Mouse (Mus musculus) heart, postnatal 0 days (tissue): Measurements from ENCODE around the gene Slc7a7. TPM values are rescaled to one million over a fixed set of nuclear protein-coding genes. Genes with fewer than 3 reads are reported as not detected.

ENCODE experiments used
- ATAC-seq: fragments of 200-750 bp; cut with Nextera tagmentation; 2 replicates; pipeline ENCODE4 v1.8.0; 2017; ENCODE audit warnings: low read depth, moderate number of reproducible peaks, moderate library complexity; ENCODE audit not compliant: insufficient read depth
- DNase-seq: peaks from one replicate; pipeline ENCODE4 v3.0.0-alpha.2; 2016; ENCODE audit warnings: low spot score
- H3K27ac ChIP-seq: fragments of 300-500 bp; sonication (generic); 2 replicates; pipeline ENCODE4 v1.5.1; 2014; ENCODE audit warnings: low read depth, mild to moderate bottlenecking
- H3K27me3 ChIP-seq: fragments of 300-500 bp; sonication (generic); 2 replicates; pipeline ENCODE4 v1.6.1; 2014; ENCODE audit warnings: low read length, mixed read lengths; ENCODE audit not compliant: control insufficient read depth, insufficient read depth
- H3K36me3 ChIP-seq: fragments of 300-500 bp; sonication (generic); replicated peaks from 2 replicates; pipeline ENCODE4 v1.6.1; 2014; ENCODE audit warnings: low read length, mixed read lengths; ENCODE audit not compliant: control insufficient read depth, insufficient read depth
- H3K4me1 ChIP-seq: fragments of 300-500 bp; sonication (generic); 2 replicates; pipeline ENCODE4 v1.6.1; 2014; ENCODE audit warnings: antibody characterized with exemption; ENCODE audit not compliant: control insufficient read depth, insufficient read depth
- H3K4me2 ChIP-seq: fragments of 300-500 bp; sonication (generic); 2 replicates; pipeline ENCODE4 v1.6.1; 2014; ENCODE audit warnings: low read depth, mild to moderate bottlenecking, low read length, moderate library complexity
- H3K4me3 ChIP-seq: fragments of 300-500 bp; sonication (generic); 2 replicates; pipeline ENCODE4 v1.5.1; 2014; ENCODE audit warnings: low read depth, low read length
- H3K9ac ChIP-seq: fragments of 300-500 bp; sonication (generic); replicated peaks from 2 replicates; pipeline ENCODE4 v1.6.1; 2014; ENCODE audit warnings: low read depth, low read length, mixed read lengths
- H3K9me3 ChIP-seq: fragments of 300-500 bp; sonication (generic); replicated peaks from 2 replicates; pipeline ENCODE4 v1.6.1; 2016; ENCODE audit warnings: low read length; ENCODE audit not compliant: control insufficient read depth
- CTCF ChIP-seq: IDR thresholded peaks from 2 replicates; pipeline ENCODE4 v1.5.1; 2016; ENCODE audit warnings: antibody characterized with exemption, control low read depth, low read depth
- EP300 ChIP-seq: IDR thresholded peaks from 2 replicates; pipeline ENCODE4 v1.6.1; 2016; ENCODE audit warnings: antibody characterized with exemption, low read depth
- WGBS: fragments of 180-500 bp; shearing (Covaris S2); extraction: QIAGEN DNeasy Blood & Tissue Kit; methylation state at CpG from one replicate; pipeline ENCODE4 v1.1.7; 2014; 5-methylcytosine and 5-hydroxymethylcytosine counted together
- polyA plus RNA-seq: library from polyadenylated mRNA; unstranded; fragments of >200 nt; fragmentation: Nextera tagmentation; extraction: Ambion mirVana; gene quantifications from 2 replicates; pipeline ENCODE4 v1.2.1, GENCODE M21; 2015
- total RNA-seq: library from RNA; depleted of rRNA; stranded (reverse); fragments of >200 nt; gene quantifications from 2 replicates; pipeline ENCODE4 v1.2.3, GENCODE M21; 2014; ENCODE audit warnings: low replicate concordance

Gene Slc7a7
- total and polyA plus RNA-seq, 2 experiments from 2014 or later = 6.7 to 11.3 TPM

- under 1% methylated on average over 37 of the region's 49 CpGs for WGBS
- no peak for TF ChIP-seq CTCF
- TF ChIP-seq EP300 = no peak
- H3K27me3 ChIP-seq = no peaks in the 10 kb centered on the region
- H3K9ac ChIP-seq = peak within 1 kb of the TSS; percentile 95
- H3K9me3 ChIP-seq = no peaks in the 10 kb centered on the region
- peak within 1 kb of the TSS; percentile 81 for H3K4me2 ChIP-seq
- ATAC-seq (peak; percentile 45), DNase-seq (peak; percentile 84)
- H3K4me3 ChIP-seq = peak within 1 kb of the TSS; percentile 80
- peaks cover 10% of the 10 kb centered on the region for H3K36me3 ChIP-seq
- H3K27ac ChIP-seq = peak within 1 kb of the TSS; percentile 94
- H3K4me1 ChIP-seq = peaks cover 33% of the 10 kb centered on the region
Observed at GRCm38 (mm10) chr14:54431334-54432077, 13.9 kb upstream of the Slc7a7 start, which contains the start of gene Mmp14. Gene Mmp14, plus strand, starts transcription at chr14:54431612.

- no peak for ATAC-seq
- peak overlapping the region; percentile 94 for H3K27ac ChIP-seq
- H3K9ac ChIP-seq = peak overlapping the region; percentile 95
- DNase-seq = peak; percentile 49
- peaks cover 5% of the 10 kb centered on the region for H3K36me3 ChIP-seq
- TF ChIP-seq CTCF (no peak), EP300 (no peak)
- H3K4me1 ChIP-seq = peaks cover 33% of the 10 kb centered on the region
- peak overlapping the region; percentile 80 for H3K4me3 ChIP-seq
- H3K4me2 ChIP-seq = peak overlapping the region; percentile 81
- no peaks in the 10 kb centered on the region for H3K27me3 ChIP-seq
- H3K9me3 ChIP-seq = no peaks in the 10 kb centered on the region
- WGBS = 5% methylated on average over 18 of the region's 18 CpGs
Observed at GRCm38 (mm10) chr14:54430406-54431145, 13.0 kb upstream of the Slc7a7 start.

- Histone ChIP-seq H3K9me3 (no peaks in the 10 kb centered on the region), H3K9ac (no peak overlapping the region; the same call in 1 of the 2 replicates), H3K4me2 (peak overlapping the region; percentile 81; the same call in 1 of the 2 replicates), H3K4me3 (no peak overlapping the region), H3K4me1 (peaks cover 33% of the 10 kb centered on the region), H3K36me3 (peaks cover 5% of the 10 kb centered on the region), H3K27me3 (no peaks in the 10 kb centered on the region), H3K27ac (peak overlapping the region; percentile 94)
- ATAC-seq = no peak
- TF ChIP-seq CTCF (no peak), EP300 (no peak)
- WGBS = 40% methylated on average over 7 of the region's 7 CpGs
- no peak for DNase-seq
Observed at GRCm38 (mm10) chr14:54429332-54430093, 11.9 kb upstream of the Slc7a7 start.

- Histone ChIP-seq H3K27me3 (no peaks in the 10 kb centered on the region), H3K9me3 (no peaks in the 10 kb centered on the region), H3K36me3 (peaks cover 5% of the 10 kb centered on the region), H3K9ac (no peak overlapping the region), H3K4me1 (peaks cover 23% of the 10 kb centered on the region), H3K27ac (no peak overlapping the region), H3K4me3 (no peak overlapping the region), H3K4me2 (no peak overlapping the region)
- no peak for DNase-seq
- no peak for ATAC-seq
- 89% methylated on average over 5 of the region's 5 CpGs for WGBS
- TF ChIP-seq CTCF = no peak
- no peak for TF ChIP-seq EP300
Observed at GRCm38 (mm10) chr14:54428421-54428820, 10.8 kb upstream of the Slc7a7 start.

- DNase-seq = no peak
- Histone ChIP-seq H3K4me2 (peak overlapping the region; percentile 83; the same call in 1 of the 2 replicates), H3K4me1 (peaks cover 18% of the 10 kb centered on the region), H3K27me3 (no peaks in the 10 kb centered on the region), H3K27ac (no peak overlapping the region), H3K4me3 (no peak overlapping the region), H3K36me3 (peaks cover 5% of the 10 kb centered on the region), H3K9ac (no peak overlapping the region), H3K9me3 (no peaks in the 10 kb centered on the region)
- no peak for ATAC-seq
- TF ChIP-seq EP300 (no peak), CTCF (no peak)
- WGBS = 88% methylated on average over 7 of the region's 7 CpGs
Observed at GRCm38 (mm10) chr14:54427696-54428095, 10.1 kb upstream of the Slc7a7 start.
